Mouse (Mus musculus): ENCODE data around the gene Msmp. TPM values are rescaled to one million over a fixed set of nuclear protein-coding genes. Genes with fewer than 3 reads are reported as not detected.

The Msmp gene
- polyA plus RNA-seq, 1 experiment from 2014 or later: 1.1 TPM

- Histone ChIP-seq H3K9ac (ENCODE audit: low read length) (no peak overlapping the region), H3K4me2 (ENCODE audit: low read depth, low read length) (no peak overlapping the region), H3K9me3 (ENCODE audit: control insufficient read depth, low read length) (peaks cover 10% of the 10 kb centered on the region), H3K4me3 (ENCODE audit: low read length) (no peak overlapping the region), H3K36me3 (ENCODE audit: control insufficient read depth, insufficient read depth, low read length) (no peaks in the 10 kb centered on the region), H3K4me1 (replicated peaks; ENCODE audit: control insufficient read depth, insufficient read depth, low read length) (peaks cover 11% of the 10 kb centered on the region), H3K27ac (ENCODE audit: low read length) (no peak overlapping the region), H3K27me3 (ENCODE audit: control insufficient read depth, insufficient read depth, low read depth, low read length) (no peaks in the 10 kb centered on the region; the same call in 1 of the 2 replicates)
- no peak for ATAC-seq (ENCODE audit: low read depth)
- 40% methylated on average over 20 of the region's 20 CpGs for WGBS
Measured at GRCm38 (mm10) chr4:43629106-43629817, 45.0 kb upstream of the Msmp start.

GRCm38 (mm10) chr4:43620146-43620778 lies 36.0 kb upstream of the Msmp start:
- H3K27ac ChIP-seq (ENCODE audit: low read length): no peak overlapping the region
- peaks cover 6% of the 10 kb centered on the region for H3K9me3 ChIP-seq (ENCODE audit: control insufficient read depth, low read length)
- H3K9ac ChIP-seq (ENCODE audit: low read length): no peak overlapping the region
- H3K36me3 ChIP-seq (ENCODE audit: control insufficient read depth, insufficient read depth, low read length): no peaks in the 10 kb centered on the region
- no peak overlapping the region for H3K4me2 ChIP-seq (ENCODE audit: low read depth, low read length)
- no peak overlapping the region for H3K4me3 ChIP-seq (ENCODE audit: low read length)
- 63% methylated on average over 4 of the region's 4 CpGs for WGBS
- H3K4me1 ChIP-seq (replicated peaks; ENCODE audit: control insufficient read depth, insufficient read depth, low read length): no peaks in the 10 kb centered on the region
- no peaks in the 10 kb centered on the region for H3K27me3 ChIP-seq (ENCODE audit: control insufficient read depth, insufficient read depth, low read depth, low read length)
- no peak for ATAC-seq (ENCODE audit: low read depth)

- H3K27ac ChIP-seq (ENCODE audit: low read length): no peak overlapping the region
- peak; percentile 59; the same call in 1 of the 2 replicates for ATAC-seq (ENCODE audit: low read depth)
- 38% methylated on average over 3 of the region's 3 CpGs for WGBS
Measured at GRCm38 (mm10) chr4:43613060-43613730, 28.9 kb upstream of the Msmp start.

GRCm38 (mm10) chr4:43612534-43612933 lies 28.2 kb upstream of the Msmp start:
- Histone ChIP-seq H3K27ac (ENCODE audit: low read length) (no peak overlapping the region), H3K4me2 (ENCODE audit: low read depth, low read length) (no peak overlapping the region), H3K27me3 (ENCODE audit: control insufficient read depth, insufficient read depth, low read depth, low read length) (no peaks in the 10 kb centered on the region), H3K36me3 (ENCODE audit: control insufficient read depth, insufficient read depth, low read length) (no peaks in the 10 kb centered on the region), H3K9me3 (ENCODE audit: control insufficient read depth, low read length) (no peaks in the 10 kb centered on the region), H3K4me3 (ENCODE audit: low read length) (no peak overlapping the region), H3K4me1 (replicated peaks; ENCODE audit: control insufficient read depth, insufficient read depth, low read length) (no peaks in the 10 kb centered on the region), H3K9ac (ENCODE audit: low read length) (no peak overlapping the region)
- ATAC-seq (ENCODE audit: low read depth): no peak
- WGBS: 50% methylated on average over 10 of the region's 10 CpGs

More at GRCm38 (mm10) chr4:43613060-43613730, 28.9 kb upstream of the Msmp start:
- Histone ChIP-seq H3K4me3 (ENCODE audit: low read length) (no peak overlapping the region), H3K4me1 (replicated peaks; ENCODE audit: control insufficient read depth, insufficient read depth, low read length) (no peaks in the 10 kb centered on the region), H3K9ac (ENCODE audit: low read length) (no peak overlapping the region), H3K36me3 (ENCODE audit: control insufficient read depth, insufficient read depth, low read length) (no peaks in the 10 kb centered on the region), H3K4me2 (ENCODE audit: low read depth, low read length) (no peak overlapping the region), H3K27me3 (ENCODE audit: control insufficient read depth, insufficient read depth, low read depth, low read length) (no peaks in the 10 kb centered on the region), H3K9me3 (ENCODE audit: control insufficient read depth, low read length) (no peaks in the 10 kb centered on the region)

GRCm38 (mm10) chr4:43604751-43605685 lies 20.7 kb upstream of the Msmp start:
- H3K36me3 ChIP-seq (ENCODE audit: control insufficient read depth, insufficient read depth, low read length): no peaks in the 10 kb centered on the region
- H3K4me2 ChIP-seq (ENCODE audit: low read depth, low read length): no peak overlapping the region
- no peak overlapping the region for H3K27ac ChIP-seq (ENCODE audit: low read length)
- no peaks in the 10 kb centered on the region for H3K4me1 ChIP-seq (replicated peaks; ENCODE audit: control insufficient read depth, insufficient read depth, low read length)
- H3K4me3 ChIP-seq (ENCODE audit: low read length): no peak overlapping the region
- no peaks in the 10 kb centered on the region for H3K9me3 ChIP-seq (ENCODE audit: control insufficient read depth, low read length)
- WGBS: 51% methylated on average over 9 of the region's 9 CpGs
- no peaks in the 10 kb centered on the region; the same call in 1 of the 2 replicates for H3K27me3 ChIP-seq (ENCODE audit: control insufficient read depth, insufficient read depth, low read depth, low read length)
- H3K9ac ChIP-seq (ENCODE audit: low read length): peak overlapping the region; percentile 18; the same call in 1 of the 2 replicates
- no peak for ATAC-seq (ENCODE audit: low read depth)

- Histone ChIP-seq H3K9me3 (ENCODE audit: control insufficient read depth, low read length) (no peaks in the 10 kb centered on the region), H3K4me1 (replicated peaks; ENCODE audit: control insufficient read depth, insufficient read depth, low read length) (no peaks in the 10 kb centered on the region), H3K36me3 (ENCODE audit: control insufficient read depth, insufficient read depth, low read length) (no peaks in the 10 kb centered on the region), H3K9ac (ENCODE audit: low read length) (no peak overlapping the region), H3K4me3 (ENCODE audit: low read length) (no peak overlapping the region), H3K27ac (ENCODE audit: low read length) (no peak overlapping the region), H3K27me3 (ENCODE audit: control insufficient read depth, insufficient read depth, low read depth, low read length) (no peaks in the 10 kb centered on the region; the same call in 1 of the 2 replicates), H3K4me2 (ENCODE audit: low read depth, low read length) (no peak overlapping the region)
- ATAC-seq (ENCODE audit: low read depth): no peak
- WGBS: 36% methylated on average over 3 of the region's 3 CpGs
Measured at GRCm38 (mm10) chr4:43604099-43604498, 19.8 kb upstream of the Msmp start.

GRCm38 (mm10) chr4:43600195-43600934 lies 16.1 kb upstream of the Msmp start:
- WGBS: 66% methylated on average over 9 of the region's 9 CpGs

GRCm38 (mm10) chr4:43598650-43599380 lies 14.5 kb upstream of the Msmp start:
- ATAC-seq (ENCODE audit: low read depth): no peak
- Histone ChIP-seq H3K4me2 (ENCODE audit: low read depth, low read length) (no peak overlapping the region), H3K27me3 (ENCODE audit: control insufficient read depth, insufficient read depth, low read depth, low read length) (no peaks in the 10 kb centered on the region; the same call in 1 of the 2 replicates), H3K4me3 (ENCODE audit: low read length) (no peak overlapping the region), H3K9me3 (ENCODE audit: control insufficient read depth, low read length) (no peaks in the 10 kb centered on the region), H3K4me1 (replicated peaks; ENCODE audit: control insufficient read depth, insufficient read depth, low read length) (no peaks in the 10 kb centered on the region), H3K36me3 (ENCODE audit: control insufficient read depth, insufficient read depth, low read length) (no peaks in the 10 kb centered on the region), H3K9ac (ENCODE audit: low read length) (no peak overlapping the region), H3K27ac (ENCODE audit: low read length) (no peak overlapping the region)
- 73% methylated on average over 7 of the region's 7 CpGs for WGBS

More at GRCm38 (mm10) chr4:43600195-43600934, 16.1 kb upstream of the Msmp start:
- Histone ChIP-seq H3K36me3 (ENCODE audit: control insufficient read depth, insufficient read depth, low read length) (no peaks in the 10 kb centered on the region), H3K4me1 (replicated peaks; ENCODE audit: control insufficient read depth, insufficient read depth, low read length) (no peaks in the 10 kb centered on the region), H3K27me3 (ENCODE audit: control insufficient read depth, insufficient read depth, low read depth, low read length) (no peaks in the 10 kb centered on the region; the same call in 1 of the 2 replicates), H3K9me3 (ENCODE audit: control insufficient read depth, low read length) (no peaks in the 10 kb centered on the region), H3K27ac (ENCODE audit: low read length) (no peak overlapping the region), H3K4me3 (ENCODE audit: low read length) (no peak overlapping the region), H3K9ac (ENCODE audit: low read length) (no peak overlapping the region), H3K4me2 (ENCODE audit: low read depth, low read length) (no peak overlapping the region)
- no peak for ATAC-seq (ENCODE audit: low read depth)

Measured in lung, embryonic 16.5 days (tissue).